Mouse (Mus musculus) activated CD4-positive, CD25-positive, alpha-beta regulatory T cell, adult 4 months (primary cell): ENCODE results near the gene Naif1. TPM values are rescaled to one million over a fixed set of nuclear protein-coding genes. Genes with fewer than 3 reads are reported as not detected.
A peak's percentile ranks its signal among the peaks of the same experiment; 100 is the strongest.

Experiments used
- ATAC-seq: one replicate; pipeline ENCODE4 v1.8.0; 2017
- polyA plus RNA-seq, 2 experiments: library from polyadenylated mRNA; unstranded; fragments of 100-300 nt; shearing (Covaris generic); gene quantifications; one replicate each; pipeline ENCODE4 v1.2.1; 2017

Gene Naif1
- polyA plus RNA-seq, 2 experiments from 2014 or later: 5.2 TPM

GRCm38 (mm10) chr2:32428262-32428722 is 22.0 kb upstream of the Naif1 start:
- ATAC-seq: peak; percentile 30

DNA sequence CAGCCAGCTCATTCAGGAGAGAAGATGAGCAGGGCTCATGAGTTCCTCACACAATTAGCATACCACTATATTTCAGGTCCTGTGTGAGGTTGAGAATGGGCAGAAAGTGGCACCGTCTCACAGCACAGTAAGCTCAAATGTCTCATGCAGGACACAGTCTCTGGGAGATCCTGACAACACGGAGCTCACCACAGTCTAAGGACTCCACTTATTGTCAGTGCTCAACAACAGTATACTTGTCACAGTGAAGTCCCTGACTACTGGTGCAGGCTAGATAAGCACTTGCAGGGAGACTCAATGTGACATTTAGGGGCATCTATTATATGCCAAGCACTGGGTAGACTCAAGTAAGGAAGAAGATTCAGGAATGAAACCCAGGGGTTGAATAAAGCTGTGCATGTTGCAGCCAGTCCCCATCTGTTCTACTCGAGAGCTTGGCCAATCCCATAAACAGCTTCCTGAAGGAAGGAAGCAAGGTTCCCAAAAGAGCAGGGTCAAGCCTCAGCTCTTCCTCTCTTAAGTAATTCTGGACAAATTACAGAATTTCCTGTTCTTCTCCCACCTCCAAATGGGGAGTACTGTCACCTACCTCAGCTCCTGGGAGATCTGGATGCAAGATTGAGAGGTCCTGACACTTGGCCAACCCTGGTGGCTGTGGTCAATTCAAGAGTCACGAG is 20.9 kb upstream of the Naif1 start:
- no peak for ATAC-seq

- ATAC-seq: no peak
Measured at GRCm38 (mm10) chr2:32430701-32431676, 19.3 kb upstream of the Naif1 start.

- ATAC-seq: no peak
Measured at GRCm38 (mm10) chr2:32436686-32437372, 13.4 kb upstream of the Naif1 start.

DNA sequence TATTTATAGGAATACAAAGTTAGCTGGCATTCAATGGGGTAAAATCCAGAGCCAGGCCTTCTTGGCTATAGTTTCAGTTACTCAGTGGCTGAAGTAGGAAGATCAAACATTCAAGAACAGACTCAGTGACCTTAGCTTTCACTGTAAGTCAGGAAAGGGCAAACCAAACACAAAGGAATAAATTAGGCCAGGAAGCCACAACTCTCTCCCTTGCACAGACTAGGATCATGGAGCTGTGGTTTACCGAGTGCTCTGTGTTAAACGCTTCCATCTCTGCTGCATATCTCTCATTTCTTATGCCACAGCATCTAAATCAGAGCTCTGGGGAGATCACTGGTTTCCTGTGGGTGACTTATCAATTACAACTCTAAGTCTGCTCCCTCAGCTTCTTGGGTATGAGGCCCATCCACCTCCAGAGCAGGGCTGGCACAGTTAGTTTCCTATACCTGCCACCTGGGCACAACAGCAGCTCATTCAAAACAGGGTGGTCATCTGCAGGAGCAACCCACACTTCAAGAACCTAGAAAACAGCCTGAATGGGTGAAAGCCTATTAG is 12.6 kb upstream of the Naif1 start:
- no peak for ATAC-seq

DNA sequence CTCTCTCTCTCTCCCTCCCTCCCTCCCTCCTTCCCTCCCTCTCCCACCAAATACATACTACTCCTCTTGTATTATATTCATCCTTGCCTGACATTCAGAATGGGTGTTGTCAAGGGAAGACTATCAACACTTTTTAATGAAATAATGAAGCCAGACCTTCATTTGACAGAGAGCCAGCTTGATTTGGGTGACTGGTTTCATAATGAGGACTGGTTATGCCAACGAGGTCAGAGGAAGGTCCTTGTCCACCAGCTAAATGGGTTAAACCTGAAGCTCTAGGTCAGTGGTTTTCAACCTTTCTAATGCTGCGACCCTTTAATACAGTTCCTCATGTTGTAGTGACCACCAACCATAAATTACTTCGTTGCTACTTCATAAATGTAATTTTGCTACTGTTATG is 11.5 kb upstream of the Naif1 start:
- no peak for ATAC-seq

DNA sequence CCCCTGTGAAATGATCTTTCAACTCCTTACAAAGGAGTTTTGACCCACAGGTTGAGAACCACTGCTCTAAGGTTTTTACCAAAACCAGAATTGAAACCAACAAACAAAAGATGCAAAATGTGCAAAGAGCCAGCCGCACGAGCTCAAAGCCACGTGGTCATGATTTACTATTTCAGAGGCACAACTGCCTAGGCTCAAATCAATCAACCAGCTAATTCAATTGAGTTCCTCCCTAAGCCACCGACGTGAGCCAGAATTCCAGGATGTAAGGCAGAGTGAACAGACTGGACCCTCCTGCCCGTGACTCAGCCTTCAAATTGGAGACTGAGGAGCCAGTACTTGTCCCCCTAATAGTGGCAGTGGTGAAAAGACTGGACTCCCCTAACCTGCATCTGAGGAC is 11.1 kb upstream of the Naif1 start:
- no peak for ATAC-seq

- ATAC-seq: no peak
Measured at GRCm38 (mm10) chr2:32440164-32440563, 10.1 kb upstream of the Naif1 start.

DNA sequence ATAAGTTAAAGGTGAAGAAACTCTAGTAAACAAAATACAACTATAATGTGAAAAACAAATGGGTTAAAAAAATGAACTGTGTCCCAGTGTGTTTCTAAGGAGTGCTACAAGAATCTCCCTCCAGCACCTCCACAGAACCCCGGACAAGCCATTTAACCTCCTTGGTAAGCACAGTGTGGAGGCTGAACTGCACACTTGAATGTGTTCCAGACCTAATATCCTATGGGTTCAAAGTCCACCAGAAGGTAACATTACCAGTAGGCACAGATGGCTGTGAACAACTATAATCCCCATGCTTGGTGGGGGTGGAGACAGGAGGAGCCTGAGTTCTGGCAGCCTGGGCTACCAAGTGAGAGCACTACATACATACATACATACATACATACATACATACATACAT is 9.6 kb upstream of the Naif1 start:
- ATAC-seq: no peak

GRCm38 (mm10) chr2:32441550-32441949 is 8.7 kb upstream of the Naif1 start:
- ATAC-seq: no peak

DNA sequence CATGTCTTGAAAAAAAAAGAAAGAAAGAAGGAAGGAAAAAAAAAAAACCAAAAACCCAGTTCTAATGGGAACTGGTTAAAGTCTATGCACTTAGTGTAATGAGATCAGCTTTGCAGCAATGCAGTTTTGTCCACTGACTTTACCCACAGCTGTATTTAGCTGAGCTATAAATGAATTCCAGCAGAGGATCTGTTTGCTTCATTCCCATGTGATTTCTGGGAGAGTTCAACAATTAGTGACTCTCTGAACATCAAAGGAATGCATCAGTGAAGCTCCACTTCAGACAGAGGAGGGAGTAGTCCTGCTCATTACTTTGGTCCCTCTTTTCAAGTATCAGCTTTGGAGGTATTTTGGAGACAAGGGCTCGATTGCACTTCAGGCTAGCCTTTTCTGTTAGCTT is 4.7 kb upstream of the Naif1 start:
- ATAC-seq: no peak

DNA sequence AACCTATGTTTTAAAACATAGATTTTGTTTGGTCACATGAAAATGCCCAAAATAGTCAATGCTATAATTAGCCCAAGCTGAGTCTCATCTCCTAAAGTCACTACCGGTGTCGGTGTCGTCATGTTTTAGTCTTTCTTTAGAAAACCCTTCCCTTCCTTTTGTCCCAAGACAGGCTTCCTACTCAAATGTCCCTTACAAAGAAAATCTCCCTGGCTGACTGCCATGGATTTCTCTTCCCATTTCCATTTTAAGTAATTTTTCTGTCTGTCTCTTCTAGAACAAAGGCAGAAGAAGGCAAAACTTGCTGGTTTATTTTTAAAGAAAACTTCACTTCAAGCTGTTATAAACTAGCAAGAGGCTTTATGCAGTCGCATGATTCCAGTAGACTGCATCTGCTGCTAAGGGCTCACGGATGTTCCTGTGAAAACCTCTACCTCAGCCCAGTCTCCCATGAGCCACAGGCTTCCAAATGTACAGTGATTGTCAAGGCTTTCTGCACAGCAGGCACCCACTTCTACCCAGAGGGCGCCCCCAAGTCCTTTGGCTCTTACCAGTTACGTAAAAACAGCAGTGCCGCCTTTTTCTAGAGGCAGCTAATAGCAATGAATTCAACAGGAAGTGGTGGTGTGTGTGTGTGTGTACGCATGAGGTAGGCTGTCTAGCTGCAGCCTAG is 2.9 kb upstream of the Naif1 start:
- ATAC-seq: peak; percentile 30

GRCm38 (mm10) chr2:32448480-32448879 is 1.8 kb upstream of the Naif1 start:
- ATAC-seq: no peak

GRCm38 (mm10) chr2:32450881-32451844 is 906 bp downstream of the Naif1 start, which contains the start of gene Slc25a25:
TSS of gene Slc25a25 (minus strand) at chr2:32451445.
- ATAC-seq: peak; percentile 66

GRCm38 (mm10) chr2:32451870-32452372 is 1.7 kb downstream of the Naif1 start:
- peak; percentile 77 for ATAC-seq

GRCm38 (mm10) chr2:32452441-32452971 is 2.2 kb downstream of the Naif1 start:
- ATAC-seq: no peak

GRCm38 (mm10) chr2:32453641-32454303 is 3.5 kb downstream of the Naif1 start:
- no peak for ATAC-seq

DNA sequence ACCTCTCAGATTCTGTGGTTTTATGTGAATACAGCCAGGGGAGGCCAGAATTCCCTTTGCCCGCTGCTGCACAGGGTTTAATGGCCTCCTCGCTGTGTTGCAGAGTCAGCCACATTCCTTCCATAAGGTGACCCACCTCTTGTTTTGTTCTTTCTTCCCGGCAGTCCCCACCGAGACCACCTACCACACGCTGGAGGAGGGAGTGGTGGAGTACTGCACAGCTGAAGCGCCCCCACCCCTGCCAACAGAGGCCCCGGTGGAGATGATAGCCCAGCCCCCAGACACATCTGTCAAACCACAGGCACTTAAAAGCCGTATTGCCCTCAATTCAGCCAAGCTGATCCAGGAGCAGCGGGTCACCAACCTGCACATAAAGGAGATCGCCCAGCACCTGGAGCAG is 4.4 kb downstream of the Naif1 start:
- no peak for ATAC-seq

GRCm38 (mm10) chr2:32455101-32455500 is 4.8 kb downstream of the Naif1 start:
- no peak for ATAC-seq

DNA sequence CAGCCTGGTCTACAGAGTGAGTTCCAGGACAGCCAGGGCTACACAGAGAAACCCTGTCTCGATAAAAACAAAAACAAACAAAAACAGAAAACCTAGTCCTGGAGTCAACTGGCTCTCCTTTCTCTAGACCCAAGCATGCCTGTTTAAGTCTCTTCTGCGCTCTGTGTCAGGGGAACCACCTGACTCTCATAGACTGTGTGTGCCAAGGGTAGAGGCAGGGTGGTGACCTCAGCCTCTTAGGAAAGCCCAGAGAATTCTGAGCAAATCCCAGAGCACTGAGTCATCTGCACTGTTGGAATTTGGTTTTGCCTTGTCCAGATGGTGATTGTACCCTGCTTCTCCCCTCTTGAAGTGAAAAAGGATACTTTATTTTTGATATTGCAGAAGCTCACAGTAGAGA is 8.0 kb downstream of the Naif1 start:
- no peak for ATAC-seq
